Mouse (Mus musculus) olfactory bulb, adult 2 months (tissue): ENCODE measurements around the gene Zbed5.

ENCODE experiments used
- CTCF ChIP-seq: fragments of 200-500 bp; IDR thresholded peaks from 2 replicates; pipeline ENCODE4 v1.5.1; 2012; ENCODE audit warnings: low read depth, mild to moderate bottlenecking, low read length, moderate library complexity; ENCODE audit not compliant: insufficient read depth
- POLR2A ChIP-seq: fragments of 200-500 bp; IDR thresholded peaks from 2 replicates; pipeline ENCODE4 v1.6.1; 2012; ENCODE audit warnings: mild to moderate bottlenecking, low read depth, low read length, moderate library complexity; ENCODE audit not compliant: insufficient read depth

DNA sequence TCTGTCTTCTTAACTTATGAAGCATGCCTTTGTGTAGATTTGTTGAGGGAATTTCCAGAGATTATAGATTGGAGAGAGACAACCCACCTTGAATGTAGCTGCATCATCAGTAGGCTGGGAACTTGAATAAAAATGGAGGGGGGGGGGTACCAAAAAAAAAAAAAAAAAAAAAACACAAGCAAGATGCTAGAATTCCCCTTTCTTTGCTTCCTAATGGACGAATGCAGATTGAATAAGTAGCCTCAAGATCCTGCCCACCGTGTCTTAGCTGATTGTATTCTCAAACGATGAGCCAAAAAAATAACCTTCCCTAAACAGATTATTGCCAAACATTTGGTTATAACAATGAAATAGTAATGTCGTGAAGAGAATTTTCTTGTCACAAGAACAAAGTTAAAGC lies 12.3 kb downstream of the Zbed5 start:
- TF ChIP-seq POLR2A = no peak
- TF ChIP-seq CTCF = no peak
